Mouse (Mus musculus) thymus, adult 2 months (tissue): ENCODE data around the gene Chd4. TPM values are rescaled to one million over a fixed set of nuclear protein-coding genes. Genes with fewer than 3 reads are reported as not detected.

Experiments
- DNase-seq: peaks from one replicate; pipeline ENCODE4 v3.0.0; 2021
- H3K27ac ChIP-seq: fragments of 200-500 bp; 2 replicates; pipeline ENCODE4 v1.5.1; 2012; ENCODE audit warnings: low read length, control low read depth; ENCODE audit not compliant: control insufficient read depth, insufficient read depth
- H3K27me3 ChIP-seq: fragments of 200-500 bp; 2 replicates; pipeline ENCODE4 v1.6.1; 2012; ENCODE audit warnings: mild to moderate bottlenecking, low read length, moderate library complexity, mixed read lengths; ENCODE audit not compliant: control insufficient read depth, insufficient read depth
- H3K36me3 ChIP-seq: fragments of 200-500 bp; 2 replicates; pipeline ENCODE4 v1.6.1; 2012; ENCODE audit warnings: mild to moderate bottlenecking, low read length, moderate library complexity; ENCODE audit not compliant: control insufficient read depth, insufficient read depth
- H3K4me1 ChIP-seq: fragments of 200-500 bp; replicated peaks from 2 replicates; pipeline ENCODE4 v1.6.1; 2012; ENCODE audit warnings: low read length; ENCODE audit not compliant: control insufficient read depth, insufficient read depth
- H3K4me3 ChIP-seq: fragments of 200-500 bp; 2 replicates; pipeline ENCODE4 v1.5.1; 2012; ENCODE audit warnings: mild to moderate bottlenecking, low read length, control low read depth, moderate library complexity; ENCODE audit not compliant: control insufficient read depth, insufficient read depth
- CTCF ChIP-seq: fragments of 200-500 bp; IDR thresholded peaks from 2 replicates; pipeline ENCODE4 v1.5.1; 2012; ENCODE audit warnings: mild to moderate bottlenecking, control low read depth, low read length, moderate library complexity, borderline replicate concordance; ENCODE audit not compliant: control insufficient read depth, poor library complexity, insufficient read depth; ENCODE audit errors: extremely low read depth
- POLR2A ChIP-seq: fragments of 200-500 bp; IDR thresholded peaks from 2 replicates; pipeline ENCODE4 v1.6.1; 2012; ENCODE audit warnings: mild to moderate bottlenecking, low read length, control low read depth, moderate library complexity; ENCODE audit not compliant: control insufficient read depth, poor library complexity, insufficient read depth; ENCODE audit errors: extremely low read depth
- WGBS: fragments of 180-500 bp; shearing (Covaris S2); methylation state at CpG from one replicate; pipeline ENCODE4 v1.1.7; 2018; 5-methylcytosine and 5-hydroxymethylcytosine counted together
- polyA plus RNA-seq: library from polyadenylated mRNA; depleted of rRNA; stranded (reverse); fragments of >200 nt; gene quantifications from 2 replicates; pipeline ENCODE4 v1.2.3, GENCODE M21; 2012

The Chd4 gene
- polyA plus RNA-seq, 1 experiment: 127 TPM

GRCm38 (mm10) chr6:125163801-125164657, 68.2 kb downstream of the Chd4 start:
- H3K4me3 ChIP-seq: peak overlapping the region; percentile 92
- no peaks in the 10 kb centered on the region for H3K27me3 ChIP-seq
- WGBS: 10% methylated on average over 20 of the region's 20 CpGs
- TF ChIP-seq POLR2A: no peak
- TF ChIP-seq CTCF: no peak
- DNase-seq: no peak
- H3K36me3 ChIP-seq: peaks cover 38% of the 10 kb centered on the region
- H3K4me1 ChIP-seq: peaks cover 22% of the 10 kb centered on the region
- H3K27ac ChIP-seq: peak overlapping the region; percentile 48

GRCm38 (mm10) chr6:125164672-125165327, 69.0 kb downstream of the Chd4 start:
- Histone ChIP-seq H3K27ac (peak overlapping the region; percentile 48), H3K4me1 (peaks cover 22% of the 10 kb centered on the region), H3K27me3 (no peaks in the 10 kb centered on the region), H3K36me3 (peaks cover 42% of the 10 kb centered on the region), H3K4me3 (peak overlapping the region; percentile 92)
- WGBS: under 1% methylated on average over 39 of the region's 39 CpGs
- DNase-seq: peak; percentile 60
- TF ChIP-seq CTCF: no peak
- no peak for TF ChIP-seq POLR2A

- DNase-seq: peak; percentile 95
- H3K4me1 ChIP-seq: peaks cover 22% of the 10 kb centered on the region
- H3K27me3 ChIP-seq: no peaks in the 10 kb centered on the region
- peak; percentile 99 for TF ChIP-seq POLR2A
- TF ChIP-seq CTCF: no peak
- WGBS: under 1% methylated on average over 36 of the region's 36 CpGs
- peak overlapping the region; percentile 92 for H3K4me3 ChIP-seq
- peak overlapping the region; percentile 30; the same call in 1 of the 2 replicates for H3K27ac ChIP-seq
- H3K36me3 ChIP-seq: peaks cover 41% of the 10 kb centered on the region
Measured at GRCm38 (mm10) chr6:125165328-125165891, 69.6 kb downstream of the Chd4 start.

- WGBS: 11% methylated on average over 18 of the region's 18 CpGs
- TF ChIP-seq POLR2A (no peak), CTCF (no peak)
- Histone ChIP-seq H3K27ac (peak within 1 kb of the TSS; percentile 30; the same call in 1 of the 2 replicates), H3K4me3 (peak within 1 kb of the TSS; percentile 92), H3K36me3 (peaks cover 40% of the 10 kb centered on the region), H3K4me1 (peaks cover 22% of the 10 kb centered on the region), H3K27me3 (no peaks in the 10 kb centered on the region)
- no peak for DNase-seq
Measured at GRCm38 (mm10) chr6:125166051-125166751, 70.4 kb downstream of the Chd4 start, which contains the start of gene Gapdh. Gapdh (minus strand) TSS chr6:125166467.

GRCm38 (mm10) chr6:125166861-125167650, 71.3 kb downstream of the Chd4 start:
- no peak for DNase-seq

GRCm38 (mm10) chr6:125168086-125168485, 72.3 kb downstream of the Chd4 start:
- no peak for DNase-seq
- Histone ChIP-seq H3K4me1 (peaks cover 22% of the 10 kb centered on the region), H3K4me3 (no peak overlapping the region), H3K27ac (no peak overlapping the region), H3K36me3 (peaks cover 53% of the 10 kb centered on the region), H3K27me3 (no peaks in the 10 kb centered on the region)
- WGBS: 98% methylated on average over 14 of the region's 14 CpGs
- TF ChIP-seq POLR2A: no peak
- TF ChIP-seq CTCF: no peak

More at GRCm38 (mm10) chr6:125166861-125167650, 71.3 kb downstream of the Chd4 start:
- H3K36me3 ChIP-seq: peaks cover 44% of the 10 kb centered on the region
- no peaks in the 10 kb centered on the region for H3K27me3 ChIP-seq
- H3K27ac ChIP-seq: no peak overlapping the region
- peaks cover 22% of the 10 kb centered on the region for H3K4me1 ChIP-seq
- no peak overlapping the region for H3K4me3 ChIP-seq
- WGBS: 69% methylated on average over 10 of the region's 10 CpGs
- TF ChIP-seq CTCF (no peak), POLR2A (no peak)
